In the genomic region with DNA sequence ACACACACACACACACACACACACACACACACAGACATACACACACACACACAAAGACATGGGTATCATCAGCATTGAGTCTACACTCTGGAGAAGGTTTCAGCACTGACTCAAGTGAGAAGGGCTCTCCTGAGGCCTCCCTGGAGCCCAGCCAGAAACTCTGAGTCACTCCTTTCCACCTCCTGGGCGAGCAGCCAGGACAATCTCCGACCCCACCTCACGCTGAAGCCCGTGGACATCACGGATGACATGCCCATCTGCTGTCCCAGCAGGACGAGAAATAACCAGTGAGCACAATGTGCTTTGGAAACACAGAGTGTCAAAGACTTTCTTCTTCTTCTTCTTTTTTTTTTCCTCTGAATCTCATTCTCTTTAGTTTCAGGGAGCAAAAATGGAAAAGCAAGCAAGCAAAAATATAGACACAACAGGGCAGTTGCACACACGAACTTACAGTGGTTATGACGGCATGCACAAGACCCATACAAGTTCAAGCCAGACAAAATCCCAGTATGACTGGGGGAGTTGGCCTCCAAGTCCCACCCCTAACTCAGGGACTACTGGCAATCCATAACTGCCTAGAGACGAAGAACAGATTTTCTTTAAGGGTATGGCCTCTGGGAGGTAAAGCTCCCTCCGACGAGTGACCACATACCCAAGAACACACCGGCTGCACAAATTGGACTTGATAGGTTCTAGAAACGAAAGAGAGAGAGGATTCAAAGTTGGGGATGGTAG, we compare ENCODE assay signal across 9 mouse cellular contexts.
A peak's percentile ranks its signal among the peaks of the same experiment; 100 is the strongest.
DNase-seq lines count a peak whose midpoint lies in the region; ATAC-seq lines count a peak whose summit lies in the region.
"Had no signal": no experiment of that assay in that cellular context is flagged by ENCODE, and none has a peak within 500 bp of the region (broad histone marks: within the 10 kb centered on the region; RNA-seq: fewer than 3 reads in every experiment).

No protein-coding gene starts in this region.

- no peaks in the 10 kb centered on the region for H3K36me3 ChIP-seq in hindbrain, embryonic 14.5 days (replicated peaks; ENCODE audit: control insufficient read depth, insufficient read depth)
- H3K36me3 ChIP-seq in hindbrain, embryonic 11.5 days (ENCODE audit: control insufficient read depth, insufficient read depth, low read length): no peaks in the 10 kb centered on the region
- H3K36me3 ChIP-seq: midbrain, embryonic 12.5 days had no signal

- ATAC-seq in hindbrain, embryonic 14.5 days (ENCODE audit: low FRiP score): no peak
- ATAC-seq in hindbrain, embryonic 11.5 days (ENCODE audit: low FRiP score): no peak
- ATAC-seq in monocyte, adult 5-6 weeks (replicated peaks; ENCODE audit: insufficient number of reproducible peaks, low FRiP score, low TSS enrichment, poor library complexity, severe bottlenecking): no peak

- H3K9ac ChIP-seq in hindbrain, embryonic 14.5 days: no peak overlapping the region
- H3K9ac ChIP-seq in hindbrain, embryonic 11.5 days (ENCODE audit: low read depth, low read length): no peak overlapping the region
- H3K9ac ChIP-seq: midbrain, embryonic 12.5 days had no signal

- H3K4me2 ChIP-seq in hindbrain, embryonic 14.5 days (replicated peaks): no peak overlapping the region
- H3K4me2 ChIP-seq in hindbrain, embryonic 11.5 days (replicated peaks; ENCODE audit: low read depth, low read length): no peak overlapping the region
- H3K4me2 ChIP-seq: midbrain, embryonic 12.5 days had no signal

- 68% methylated on average over 13 of the region's 13 CpGs for WGBS in hindbrain, embryonic 14.5 days
- 83% methylated on average over 13 of the region's 13 CpGs for WGBS in hindbrain, embryonic 11.5 days

- H3K4me1 ChIP-seq in hindbrain, embryonic 14.5 days (replicated peaks; ENCODE audit: control insufficient read depth, insufficient read depth, low read length): no peaks in the 10 kb centered on the region
- no peaks in the 10 kb centered on the region for H3K4me1 ChIP-seq in hindbrain, embryonic 11.5 days (replicated peaks; ENCODE audit: control insufficient read depth, insufficient read depth, low read length)
- H3K4me1 ChIP-seq: midbrain, embryonic 12.5 days had no signal

- no peak overlapping the region for H3K4me3 ChIP-seq in hindbrain, embryonic 14.5 days (replicated peaks; ENCODE audit: low read length)
- H3K4me3 ChIP-seq in hindbrain, embryonic 11.5 days (ENCODE audit: low read depth, low read length): no peak overlapping the region
- H3K4me3 ChIP-seq: midbrain, embryonic 12.5 days had no signal

- DNase-seq in hindbrain, embryonic 14.5 days (ENCODE audit: low spot score): peak; percentile 62
- DNase-seq in hindbrain, embryonic 11.5 days (ENCODE audit: low spot score): no peak
- DNase-seq in testis, postnatal 10 days (ENCODE audit: low spot score): peak; percentile 58
- DNase-seq in testis, postnatal 14 days (ENCODE audit: low spot score): no peak
- peak; percentile 30 to 41 for DNase-seq in heart, adult 9 months (ENCODE audit: low spot score in 2 of 2)
- peak; percentile 19 for DNase-seq in ovary, postnatal 14 days (ENCODE audit: low spot score)
- DNase-seq in thymus, postnatal 0 days (ENCODE audit: low spot score): no peak

- no peaks in the 10 kb centered on the region for H3K9me3 ChIP-seq in hindbrain, embryonic 14.5 days (ENCODE audit: control insufficient read depth, low read length)
- H3K9me3 ChIP-seq in hindbrain, embryonic 11.5 days (ENCODE audit: control insufficient read depth, low read length): no peaks in the 10 kb centered on the region
- H3K9me3 ChIP-seq: midbrain, embryonic 12.5 days had no signal

- no peak overlapping the region for H3K27ac ChIP-seq in hindbrain, embryonic 14.5 days
- H3K27ac ChIP-seq in hindbrain, embryonic 11.5 days (ENCODE audit: low read depth, low read length): no peak overlapping the region
- H3K27ac ChIP-seq: midbrain, embryonic 12.5 days had no signal

- H3K27me3 ChIP-seq in hindbrain, embryonic 14.5 days (ENCODE audit: control insufficient read depth, insufficient read depth, low read length): no peaks in the 10 kb centered on the region
- no peaks in the 10 kb centered on the region for H3K27me3 ChIP-seq in hindbrain, embryonic 11.5 days (ENCODE audit: control insufficient read depth, insufficient read depth, low read length)
- H3K27me3 ChIP-seq: midbrain, embryonic 12.5 days had no signal

Comparison
In these comparisons a context has a peak if more than half of its experiments do, and no peak if none do; other contexts are left out.
1. DNase-seq: peak in hindbrain, embryonic 14.5 days (single experiment), testis, postnatal 10 days (single experiment), heart, adult 9 months (2 of 2) and ovary, postnatal 14 days (single experiment); none in hindbrain, embryonic 11.5 days (single experiment), testis, postnatal 14 days (single experiment) and thymus, postnatal 0 days (single experiment).